Mouse (Mus musculus) embryonic stem cell, embryonic (primary cell): ENCODE measurements around the gene Rps28.

Experiments used
- CTCF ChIA-PET, 4 experiments: fragments of 300-600 bp in 2 of 4; fragments of 350-600 bp in 2 of 4; sonication (Branson Sonifier 250); formaldehyde crosslinking; loops; one replicate each; lab custom pipeline; 2022; ENCODE audit warnings: inconsistent platforms in 2 of 4; lab: Charles Lee
- POLR2A ChIA-PET, 4 experiments: fragments of 300-600 bp in 2 of 4; fragments of 350-600 bp in 2 of 4; sonication (Branson Sonifier 250); formaldehyde crosslinking; loops; one replicate each; lab custom pipeline; 2022; ENCODE audit warnings: antibody characterized with exemption in 4 of 4, inconsistent platforms in 1 of 4; lab: Charles Lee

The Rps28 gene

DNA sequence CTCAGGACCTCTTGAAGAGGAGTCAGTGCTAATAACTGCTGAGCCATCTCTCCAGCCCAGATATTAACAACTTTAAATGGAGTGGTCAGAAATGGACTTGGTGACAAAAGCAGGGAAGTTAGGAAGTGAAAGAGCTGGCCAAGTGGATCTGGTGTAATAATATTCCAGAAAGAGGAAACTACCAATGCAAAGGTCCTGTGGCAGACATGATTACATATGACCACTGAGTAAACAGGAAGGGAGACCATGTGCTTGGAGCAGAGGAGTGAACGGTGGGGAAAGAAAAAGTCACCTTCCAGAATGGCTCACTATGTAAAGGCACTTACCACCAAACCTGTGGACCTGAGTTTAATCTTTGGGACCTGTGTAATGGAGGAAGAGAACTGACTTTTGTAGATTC, 25.1 kb downstream of the Rps28 start:
- POLR2A ChIA-PET = interaction anchor here in 2 of 4 experiments (0.8 to 1.7 kb wide), 6 partner anchors 14 to 25 kb away, joined by 3 to 5 read pairs (median 3); partner anchors contain the start of genes Ndufa7 (in 1 of the 2) and Rps28 (in 1 of the 2)
- CTCF ChIA-PET = no interaction called here

DNA sequence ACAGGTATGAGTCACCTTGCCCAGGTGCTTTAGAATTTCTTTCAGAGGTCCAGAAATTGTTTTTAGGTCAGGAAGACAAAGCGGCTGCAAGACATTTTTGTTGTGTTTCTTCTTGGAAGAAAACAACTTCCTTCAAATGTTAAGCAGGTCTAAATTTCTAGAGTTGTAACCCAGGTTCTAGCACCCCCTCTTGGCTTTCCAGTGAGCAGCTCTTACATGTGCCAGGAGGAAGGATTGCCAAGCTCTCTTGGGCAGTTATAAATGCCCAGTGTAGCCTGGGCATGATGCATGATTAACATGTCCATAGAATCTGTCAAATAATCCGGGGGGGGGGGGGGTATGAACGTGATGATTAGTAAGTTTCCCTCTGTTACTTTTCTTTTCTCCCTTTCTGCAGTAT, 26.1 kb downstream of the Rps28 start:
- ChIA-PET CTCF (interaction anchor here in 2 of 4 experiments (0.6 kb wide), 2 partner anchors 127 to 849 kb away, joined by 5 to 6 read pairs; no protein-coding TSS in a partner anchor), POLR2A (interaction anchor here in 2 of 4 experiments (0.6 to 1.7 kb wide), 7 partner anchors 16 to 615 kb away, joined by 3 to 7 read pairs (median 3); no protein-coding TSS in a partner anchor)

- CTCF ChIA-PET = no interaction called here
- POLR2A ChIA-PET = interaction anchor here in 2 of 4 experiments (1.2 to 4.0 kb wide), 4 partner anchors 14 to 35 kb away, joined by 3 to 18 read pairs (median 4); partner anchors contain the start of genes Ndufa7 (in 1 of the 2), Rab11b (in 1 of the 2) and Rps28 (in 1 of the 2)
These were observed 35.6 kb downstream of the Rps28 start for GRCm38 (mm10) chr17:33788732-33789131.

DNA sequence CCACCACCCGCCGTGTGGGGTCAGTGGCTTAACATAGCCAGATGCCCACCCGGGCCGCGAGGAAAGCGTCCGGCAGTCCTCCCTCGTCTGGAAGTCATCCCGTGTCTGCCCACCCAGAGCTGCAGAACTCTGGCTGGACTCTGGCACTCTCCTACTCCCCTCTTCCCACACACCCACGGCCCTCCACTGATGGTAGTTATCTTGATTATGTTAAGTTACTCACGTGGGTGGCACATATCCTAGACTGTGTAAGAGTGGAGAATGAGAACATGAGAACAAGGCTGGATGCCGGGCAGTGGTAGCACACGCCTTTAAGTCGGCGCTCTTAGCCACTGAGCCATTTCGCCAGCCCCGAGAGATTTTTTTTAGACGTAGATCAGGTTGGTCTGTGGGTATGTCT, 38.0 kb downstream of the Rps28 start:
- CTCF ChIA-PET = interaction anchor here in 1 of 4 experiments (1.0 kb wide), 1 partner anchor 18 kb away, joined by 3 read pairs; no protein-coding TSS in a partner anchor
- POLR2A ChIA-PET = interaction anchor here in 3 of 4 experiments (0.6 to 3.6 kb wide), 8 partner anchors 10 to 301 kb away, joined by 3 to 20 read pairs (median 4); partner anchors contain the start of gene Rab11b (in 2 of the 3)

- POLR2A ChIA-PET = interaction anchor here in 2 of 4 experiments (1.0 to 3.6 kb wide), 6 partner anchors 20 to 39 kb away, joined by 3 to 20 read pairs (median 8); partner anchors contain the start of genes Ndufa7 (in 2 of the 2), Rab11b (in 2 of the 2) and Rps28 (in 2 of the 2)
- CTCF ChIA-PET = interaction anchor here in 1 of 4 experiments (1.3 kb wide), 1 partner anchor 17 kb away, joined by 3 read pairs; no protein-coding TSS in a partner anchor
These were observed 39.4 kb downstream of the Rps28 start for GRCm38 (mm10) chr17:33784939-33785338.

GRCm38 (mm10) chr17:33783408-33783807, 41.0 kb downstream of the Rps28 start:
- CTCF ChIA-PET = interaction anchor here in 3 of 4 experiments (0.6 to 1.6 kb wide), 3 partner anchors 19 to 184 kb away, joined by 3 to 10 read pairs (median 8); partner anchors contain the start of gene Rab11b (in 1 of the 3)
- POLR2A ChIA-PET = interaction anchor here in 3 of 4 experiments (0.7 to 11.8 kb wide), 7 partner anchors 9 to 197 kb away, joined by 3 to 124 read pairs (median 34); partner anchors contain the start of gene Rab11b (in 2 of the 3)

GRCm38 (mm10) chr17:33782067-33782466, 42.3 kb downstream of the Rps28 start:
- CTCF ChIA-PET = interaction anchor here in 3 of 4 experiments (0.5 to 1.1 kb wide), 4 partner anchors 29 to 1926 kb away, joined by 3 to 4 read pairs (median 4); partner anchors contain the start of gene Kank3 (in 1 of the 3)
- POLR2A ChIA-PET = interaction anchor here in 3 of 4 experiments (0.7 to 11.8 kb wide), 30 partner anchors 9 to 127 kb away, joined by 3 to 124 read pairs (median 4); partner anchors contain the start of genes Ndufa7 (in 3 of the 3), Rab11b (in 3 of the 3), Rps28 (in 3 of the 3) and Daxx (in 1 of the 3)

DNA sequence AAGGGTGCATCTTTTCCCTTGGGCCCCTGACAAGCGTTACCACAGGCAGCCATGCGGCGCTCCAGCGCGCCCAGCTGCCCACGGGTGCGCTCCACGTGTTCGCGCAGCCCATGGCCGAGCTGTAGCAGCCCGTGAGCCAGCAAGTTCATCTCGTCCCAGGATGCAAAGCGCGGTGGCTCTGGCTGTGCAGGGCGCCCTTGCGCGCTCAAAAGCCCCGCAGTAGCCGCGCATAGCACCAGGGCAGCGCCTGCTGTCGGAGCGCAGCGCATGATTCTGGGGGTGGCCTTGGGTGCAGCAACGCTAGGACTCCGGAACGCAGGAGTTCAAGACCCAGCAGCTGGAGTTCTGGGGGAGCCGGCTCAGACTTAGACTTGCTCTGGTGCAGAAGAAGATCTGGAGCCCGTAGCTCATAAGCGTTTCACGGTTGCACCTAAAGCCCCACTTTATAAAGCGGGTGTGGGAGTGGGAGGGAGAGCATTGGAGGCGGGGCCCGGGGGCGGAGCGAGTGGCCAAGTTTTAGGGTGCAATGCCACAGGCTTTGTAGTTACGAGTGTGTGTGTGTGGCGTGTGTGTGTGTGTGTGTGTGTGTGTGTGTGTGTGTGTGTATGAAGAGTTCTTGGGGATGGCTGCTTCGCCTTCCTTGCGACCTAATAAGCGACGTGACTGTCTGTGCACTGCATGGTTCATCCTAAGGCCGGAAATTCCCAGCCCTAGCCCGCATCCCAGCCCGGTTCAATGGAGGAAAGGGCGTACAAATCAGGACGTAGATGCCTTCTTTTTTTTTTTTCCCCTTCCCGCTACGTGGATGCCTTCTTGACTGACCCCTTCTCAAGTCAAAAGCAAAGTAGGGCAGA, 43.0 kb downstream of the Rps28 start, which contains the start of gene Angptl4:
Gene Angptl4 (minus strand): TSS at position 707 of the 854 bp plus-strand sequence.
- POLR2A ChIA-PET = interaction anchor here in 3 of 4 experiments (0.6 to 11.8 kb wide), 50 partner anchors 10 to 187 kb away, joined by 3 to 124 read pairs (median 4); partner anchors contain the start of genes Kank3 (in 3 of the 3), Ndufa7 (in 3 of the 3), Rab11b (in 3 of the 3) and Rps28 (in 3 of the 3)
- CTCF ChIA-PET = interaction anchor here (0.5 to 1.4 kb wide), 7 partner anchors 22 to 1925 kb away, joined by 3 to 4 read pairs (median 3); partner anchors contain the start of gene Kank3 (in 1 of the 4)

DNA sequence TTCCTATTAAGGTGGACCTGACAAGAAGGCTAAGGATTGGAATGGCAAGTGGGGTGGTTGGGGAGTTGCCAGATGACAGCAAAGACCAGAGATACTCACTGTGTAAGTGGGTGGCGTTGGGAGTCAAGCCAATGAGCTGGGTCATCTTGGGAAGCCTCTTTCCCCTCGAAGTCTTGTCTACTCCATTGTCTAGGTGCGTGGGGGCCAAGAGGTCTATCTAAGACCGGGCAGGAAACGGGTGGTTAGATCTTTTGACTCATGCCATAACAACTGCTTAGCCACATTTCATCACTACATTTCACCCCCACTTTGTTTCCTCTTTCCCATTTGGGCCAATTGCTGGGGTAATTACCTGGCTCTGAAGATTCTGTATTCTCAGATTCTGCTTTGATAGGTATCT, 43.9 kb downstream of the Rps28 start:
- POLR2A ChIA-PET = interaction anchor here in 3 of 4 experiments (0.6 to 11.8 kb wide), 28 partner anchors 12 to 188 kb away, joined by 3 to 124 read pairs (median 6); partner anchors contain the start of genes Ndufa7 (in 3 of the 3), Rab11b (in 3 of the 3), Rps28 (in 3 of the 3) and Kank3 (in 1 of the 3)

GRCm38 (mm10) chr17:33779967-33780295, 44.4 kb downstream of the Rps28 start:
- ChIA-PET CTCF (no interaction called here), POLR2A (interaction anchor here in 3 of 4 experiments (0.6 to 11.8 kb wide), 18 partner anchors 12 to 190 kb away, joined by 3 to 124 read pairs (median 7); partner anchors contain the start of genes Rab11b (in 3 of the 3), Ndufa7 (in 2 of the 3), Rps28 (in 2 of the 3) and Kank3 (in 1 of the 3))

More for the DNA sequence above, 43.9 kb downstream of the Rps28 start:
- CTCF ChIA-PET = interaction anchor here in 1 of 4 experiments (1.4 kb wide), 1 partner anchor 144 kb away, joined by 3 read pairs; no protein-coding TSS in a partner anchor

- POLR2A ChIA-PET = interaction anchor here in 3 of 4 experiments (0.6 to 11.8 kb wide), 21 partner anchors 12 to 189 kb away, joined by 3 to 124 read pairs (median 4); partner anchors contain the start of genes Rab11b (in 3 of the 3), Ndufa7 (in 2 of the 3), Rps28 (in 2 of the 3) and Kank3 (in 1 of the 3)
- CTCF ChIA-PET = interaction anchor here in 2 of 4 experiments (0.7 kb wide), 2 partner anchors 10 to 936 kb away, joined by 3 read pairs; no protein-coding TSS in a partner anchor
These were observed 44.9 kb downstream of the Rps28 start for GRCm38 (mm10) chr17:33779271-33779966.

- ChIA-PET POLR2A (interaction anchor here in 3 of 4 experiments (1.0 to 11.8 kb wide), 6 partner anchors 15 to 48 kb away, joined by 3 to 124 read pairs (median 10); partner anchors contain the start of gene Rab11b (in 2 of the 3)), CTCF (no interaction called here)
These were observed 49.1 kb downstream of the Rps28 start for GRCm38 (mm10) chr17:33775287-33775686.

DNA sequence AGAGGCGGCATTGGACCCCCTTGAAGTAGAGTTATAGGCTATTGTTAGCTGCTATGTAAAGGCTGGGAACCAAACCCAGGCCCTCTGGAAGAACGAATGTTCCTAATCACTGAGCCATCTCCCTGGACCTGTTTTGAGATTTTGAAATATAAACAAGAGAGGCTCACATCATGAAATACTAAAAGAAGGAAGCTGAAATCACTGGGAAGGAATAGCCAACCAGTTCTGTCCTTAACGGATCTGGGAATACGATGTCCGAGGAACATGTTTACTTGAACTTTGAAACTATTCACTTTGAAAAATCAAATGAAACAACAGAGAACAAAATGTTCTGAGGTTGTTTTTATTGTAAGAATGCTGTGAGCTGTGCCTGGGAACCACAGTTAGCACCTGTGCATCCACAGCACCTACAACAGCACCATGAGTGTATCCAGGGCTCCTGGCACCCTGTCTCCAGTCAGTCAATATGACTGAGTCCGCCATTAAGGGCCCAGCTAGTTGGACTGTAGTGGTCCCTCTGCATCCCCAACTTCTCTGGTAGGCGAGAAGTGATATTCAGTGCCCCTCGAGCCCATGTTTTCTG, 49.7 kb downstream of the Rps28 start:
- ChIA-PET POLR2A (interaction anchor here in 3 of 4 experiments (1.1 to 11.8 kb wide), 4 partner anchors 14 to 49 kb away, joined by 3 to 124 read pairs (median 12); partner anchors contain the start of gene Rab11b (in 2 of the 3)), CTCF (no interaction called here)

DNA sequence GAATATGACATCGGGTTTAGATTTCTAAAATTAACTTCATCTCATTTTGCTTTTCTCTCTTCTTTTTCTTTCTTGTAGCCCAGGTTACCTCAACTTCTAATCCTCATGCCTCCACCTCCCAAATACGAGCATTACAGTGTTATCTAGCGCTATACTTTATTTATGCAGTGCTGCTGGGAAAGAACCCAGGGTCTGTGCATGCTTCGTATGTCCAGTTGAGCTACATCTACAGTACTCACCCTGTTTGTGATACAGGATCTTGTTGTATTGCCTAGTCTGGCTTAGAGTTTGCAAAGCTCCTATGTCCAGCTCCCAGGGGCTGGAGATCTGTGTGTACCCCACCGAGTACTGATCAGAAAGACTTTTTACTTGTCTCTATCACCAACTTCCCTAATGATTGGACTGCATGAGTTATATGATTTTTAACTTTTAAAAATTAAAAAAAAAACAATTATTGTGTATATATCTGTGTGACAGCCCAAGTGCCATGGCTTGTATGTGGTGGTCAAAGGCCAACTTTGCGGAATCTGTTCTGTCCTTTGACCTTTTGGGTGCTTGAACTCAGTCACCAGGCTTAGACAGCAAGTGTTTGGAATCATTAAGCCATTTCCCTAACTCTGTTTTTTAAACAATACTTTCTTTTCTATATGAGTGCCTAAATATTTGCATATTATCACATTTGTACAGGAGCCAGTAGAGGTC, 50.3 kb downstream of the Rps28 start:
- POLR2A ChIA-PET = interaction anchor here (0.5 to 11.8 kb wide), 6 partner anchors 13 to 172 kb away, joined by 3 to 124 read pairs (median 4); partner anchors contain the start of gene Rab11b (in 2 of the 4)
- CTCF ChIA-PET = interaction anchor here in 3 of 4 experiments (0.6 to 0.9 kb wide), 3 partner anchors 28 to 192 kb away, joined by 3 to 7 read pairs (median 3); no protein-coding TSS in a partner anchor

DNA sequence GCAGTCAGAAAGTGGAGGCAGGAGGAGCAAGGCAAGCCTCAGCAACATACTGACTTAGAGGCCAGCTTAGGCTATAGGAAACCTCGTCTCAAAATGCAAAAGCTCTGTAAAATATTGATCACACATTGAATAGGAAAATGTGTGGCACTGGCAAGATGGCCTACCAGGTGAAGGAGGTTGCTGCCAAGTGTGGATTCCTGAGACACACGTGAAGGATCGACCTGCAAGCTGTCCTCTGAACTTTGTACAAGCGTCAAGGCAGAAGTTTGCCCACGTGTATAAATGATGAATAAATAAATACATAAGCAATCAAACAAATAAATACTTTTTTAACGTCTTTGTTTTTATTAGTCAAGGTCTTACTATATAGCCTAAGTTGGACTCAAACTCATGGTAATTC, 50.9 kb downstream of the Rps28 start:
- CTCF ChIA-PET = interaction anchor here in 3 of 4 experiments (0.6 to 0.9 kb wide), 3 partner anchors 29 to 193 kb away, joined by 3 to 7 read pairs (median 3); no protein-coding TSS in a partner anchor
- POLR2A ChIA-PET = interaction anchor here in 3 of 4 experiments (0.5 to 11.8 kb wide), 4 partner anchors 13 to 172 kb away, joined by 4 to 124 read pairs (median 12); partner anchors contain the start of gene Rab11b (in 2 of the 3)
